In genomic region chr15:12093026-12093960, GRCm38 (mm10) we compare ENCODE assay signal across 8 mouse cellular contexts. TPM values are rescaled to one million over a fixed set of nuclear protein-coding genes. Genes with fewer than 3 reads are reported as not detected.
A peak's percentile ranks its signal among the peaks of the same experiment; 100 is the strongest.
DNase-seq lines count a peak whose midpoint lies in the region; ATAC-seq and TF ChIP-seq lines count a peak whose summit lies in the region.

No protein-coding gene starts in this region.

- no peak for TF ChIP-seq CTCF in cortical plate, adult 2 months (IDR thresholded peaks at IDR 0.05; ENCODE audit: extremely low read depth, insufficient read depth, low read length)
- no peak for TF ChIP-seq CTCF in thymus, adult 2 months (IDR thresholded peaks at IDR 0.05; ENCODE audit: borderline replicate concordance, control insufficient read depth, extremely low read depth, insufficient read depth, low read length, poor library complexity)

- H3K9ac ChIP-seq in hindbrain, embryonic 16.5 days (ENCODE audit: low read depth, low read length): peak overlapping the region; percentile 50; the same call in 1 of the 2 replicates
- H3K9ac ChIP-seq in midbrain, embryonic 15.5 days: 0 out of 2 replicates have a peak overlapping the region, but pooled peaks have one; percentile 36

- H3K4me1 ChIP-seq in cortical plate, adult 2 months (ENCODE audit: control insufficient read depth, insufficient read depth, low read length): peaks cover 8% of the 10 kb centered on the region; the same call in 1 of the 2 replicates
- peaks cover 13% of the 10 kb centered on the region for H3K4me1 ChIP-seq in hindbrain, embryonic 16.5 days (ENCODE audit: control insufficient read depth, insufficient read depth, low read depth, low read length)
- H3K4me1 ChIP-seq in midbrain, embryonic 15.5 days: peaks cover 17% of the 10 kb centered on the region
- H3K4me1 ChIP-seq in thymus, adult 2 months (replicated peaks; ENCODE audit: control insufficient read depth, insufficient read depth, low read length): no peaks in the 10 kb centered on the region

- 33% methylated on average over 25 of the region's 25 CpGs for WGBS in hindbrain, embryonic 16.5 days
- 45% methylated on average over 25 of the region's 25 CpGs for WGBS in midbrain, embryonic 15.5 days
- WGBS in thymus, adult 2 months: 94% methylated on average over 25 of the region's 25 CpGs

- no peaks in the 10 kb centered on the region for H3K36me3 ChIP-seq in hindbrain, embryonic 16.5 days (ENCODE audit: control insufficient read depth, insufficient read depth, low read length)
- no peaks in the 10 kb centered on the region for H3K36me3 ChIP-seq in midbrain, embryonic 15.5 days (replicated peaks)
- H3K36me3 ChIP-seq in thymus, adult 2 months (ENCODE audit: control insufficient read depth, insufficient read depth, low read length): no peaks in the 10 kb centered on the region

- H3K9me3 ChIP-seq in hindbrain, embryonic 16.5 days (ENCODE audit: control insufficient read depth, low read length): no peaks in the 10 kb centered on the region
- H3K9me3 ChIP-seq in midbrain, embryonic 15.5 days: no peaks in the 10 kb centered on the region

- H3K27ac ChIP-seq in cortical plate, adult 2 months (ENCODE audit: insufficient read depth, low read length): peak overlapping the region; percentile 84
- H3K27ac ChIP-seq in hindbrain, embryonic 16.5 days (ENCODE audit: low read depth, low read length): peak overlapping the region; percentile 86
- H3K27ac ChIP-seq in midbrain, embryonic 15.5 days: peak overlapping the region; percentile 94
- no peak overlapping the region for H3K27ac ChIP-seq in thymus, adult 2 months (ENCODE audit: control insufficient read depth, insufficient read depth, low read length)

- peak; percentile 96 for ATAC-seq in hindbrain, embryonic 16.5 days
- peak; percentile 97 for ATAC-seq in midbrain, embryonic 15.5 days (replicated peaks)

- no peaks in the 10 kb centered on the region for H3K27me3 ChIP-seq in hindbrain, embryonic 16.5 days (replicated peaks; ENCODE audit: control insufficient read depth, insufficient read depth, low read length)
- no peaks in the 10 kb centered on the region for H3K27me3 ChIP-seq in midbrain, embryonic 15.5 days (replicated peaks)
- no peaks in the 10 kb centered on the region for H3K27me3 ChIP-seq in thymus, adult 2 months (ENCODE audit: control insufficient read depth, insufficient read depth, low read length)

- DNase-seq in ZHBTc4 (ENCODE audit: low read depth, low spot score): peak; percentile 52
- DNase-seq in kidney, adult 8-10 months: no peak
- no peak for DNase-seq in heart, postnatal 25 days (ENCODE audit: low spot score)
- DNase-seq in thymus, adult 2 months: no peak
- DNase-seq in kidney, postnatal 36 days: no peak

- TF ChIP-seq POLR2A in cortical plate, adult 2 months (IDR thresholded peaks at IDR 0.05; ENCODE audit: extremely low read depth, insufficient read depth, low read length): 0 out of 2 replicates have a peak, but pooled peaks have one; percentile 22
- no peak for TF ChIP-seq POLR2A in thymus, adult 2 months (IDR thresholded peaks at IDR 0.05; ENCODE audit: control insufficient read depth, extremely low read depth, insufficient read depth, low read length, poor library complexity)

- H3K4me3 ChIP-seq in cortical plate, adult 2 months (ENCODE audit: insufficient read depth, low read length): no peak overlapping the region
- no peak overlapping the region; the same call in 1 of the 2 replicates for H3K4me3 ChIP-seq in hindbrain, embryonic 16.5 days (ENCODE audit: low read length)
- H3K4me3 ChIP-seq in midbrain, embryonic 15.5 days: no peak overlapping the region
- no peak overlapping the region for H3K4me3 ChIP-seq in thymus, adult 2 months (ENCODE audit: control insufficient read depth, insufficient read depth, low read length)

- H3K4me2 ChIP-seq in hindbrain, embryonic 16.5 days (ENCODE audit: low read length): peak overlapping the region; percentile 36
- peak overlapping the region; percentile 24 for H3K4me2 ChIP-seq in midbrain, embryonic 15.5 days

- intact Hi-C loops in heart, postnatal 25 days (cut with DNase I): no loop called here

RNA-seq across cellular contexts. Expression of gene Zfr, which starts 24.3 kb away (rescaled TPM):
- polyA plus RNA-seq in cortical plate, adult 2 months (2012; rRNA removed): 147 and 149 TPM in 2 replicates
- polyA plus RNA-seq in hindbrain, embryonic 16.5 days (2015; fragmentation: Nextera tagmentation; extraction: Ambion mirVana): 162 and 168 TPM in 2 replicates
- polyA plus RNA-seq in midbrain, embryonic 15.5 days (2015; fragmentation: Nextera tagmentation; extraction: Ambion mirVana): 176 and 180 TPM in 2 replicates
- 10 to 100 TPM; 79.9 to 87.0 TPM for total RNA-seq in heart, postnatal 25 days (2021)
- 218 and 232 TPM in 2 replicates for polyA plus RNA-seq in thymus, adult 2 months (2012; rRNA removed)
